ENCODE assay signal across 8 mouse cellular contexts in the genomic region with DNA sequence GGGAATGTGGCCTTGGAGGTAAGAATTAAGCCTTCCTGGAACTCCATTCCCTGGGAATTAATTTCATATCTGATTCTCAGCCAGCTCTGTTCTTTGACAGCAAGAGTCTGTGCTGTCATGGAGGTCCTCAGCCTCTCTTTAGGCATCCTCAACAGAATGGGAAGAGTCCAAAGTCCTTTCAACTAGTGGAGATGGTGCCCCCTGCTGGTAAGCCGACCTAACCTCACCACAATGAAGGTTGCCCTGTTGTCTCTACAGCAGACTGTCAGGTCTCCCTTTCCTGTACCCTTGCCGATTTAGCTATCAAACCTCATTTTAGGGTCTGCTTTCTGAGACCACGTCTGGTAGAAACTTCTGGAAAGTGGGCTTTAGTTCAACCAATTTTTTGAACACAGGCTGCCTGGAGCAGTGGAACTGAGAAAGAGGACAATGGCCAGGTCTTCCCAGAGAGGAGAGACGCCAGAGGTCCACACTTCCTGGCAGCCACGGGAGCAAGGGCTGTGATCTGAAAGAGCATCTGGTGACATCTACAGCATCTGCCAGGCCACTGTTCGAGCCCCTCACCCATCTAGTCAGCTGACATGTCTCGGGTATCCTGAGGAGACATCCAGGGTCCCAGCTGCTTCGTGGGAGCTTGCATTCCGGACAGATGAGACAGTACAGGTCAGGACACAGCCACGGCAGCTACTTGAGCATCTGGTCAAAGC. TPM values are rescaled to one million over a fixed set of nuclear protein-coding genes. Genes with fewer than 3 reads are reported as not detected.
DNase-seq lines count a peak whose midpoint lies in the region; ATAC-seq and TF ChIP-seq lines count a peak whose summit lies in the region.

No protein-coding gene starts in this region.

- H3K27ac ChIP-seq in forebrain, embryonic 12.5 days, result no peak overlapping the region
- no peak overlapping the region for H3K27ac ChIP-seq in layer of hippocampus, adult 2 months

- TF ChIP-seq CTCF in brain, embryonic 14.5 days (IDR thresholded peaks at IDR 0.05; ENCODE audit: borderline replicate concordance, extremely low read depth, insufficient read depth, insufficient read length), result peak; percentile 81
- peak; percentile 93 for TF ChIP-seq CTCF in layer of hippocampus, adult 2 months (conservative IDR thresholded peaks at IDR 0.05)

- ATAC-seq in forebrain, embryonic 12.5 days (ENCODE audit: low FRiP score), result 0 out of 2 replicates have a peak, but pooled peaks have one; percentile 57

- H3K27me3 ChIP-seq in forebrain, embryonic 12.5 days, result no peaks in the 10 kb centered on the region

- no peaks in the 10 kb centered on the region for H3K4me1 ChIP-seq in forebrain, embryonic 12.5 days

- no peaks in the 10 kb centered on the region for H3K36me3 ChIP-seq in forebrain, embryonic 12.5 days (replicated peaks)

- H3K9ac ChIP-seq in forebrain, embryonic 12.5 days, result no peak overlapping the region

- H3K4me2 ChIP-seq in forebrain, embryonic 12.5 days, result no peak overlapping the region

- no peak for TF ChIP-seq POLR2A in brain, embryonic 14.5 days (IDR thresholded peaks at IDR 0.05; ENCODE audit: borderline replicate concordance, extremely low read depth, insufficient read depth, insufficient read length, poor library complexity, severe bottlenecking)

- H3K9me3 ChIP-seq in forebrain, embryonic 12.5 days, result peaks cover 3% of the 10 kb centered on the region; the same call in 1 of the 2 replicates

- DNase-seq in ES-CJ7 (ENCODE audit: low read depth, low spot score), result peak; percentile 75
- DNase-seq in brain, embryonic 14.5 days (ENCODE audit: low read depth), result peak; percentile 83
- DNase-seq in heart, postnatal 25 days (ENCODE audit: low spot score), result peak; percentile 52
- DNase-seq in layer of hippocampus, adult 2 months (ENCODE audit: low spot score in 2 of 2), result peak; percentile 60 to 88
- DNase-seq in lung, adult 18-20 months, result peak; percentile 80 to 87
- peak; percentile 82 for DNase-seq in ovary, postnatal 36 days (ENCODE audit: low spot score)
- DNase-seq in thymus, postnatal 10 days (ENCODE audit: low spot score in 2 of 2), result peak; percentile 57 to 89

- intact Hi-C loops in heart, postnatal 25 days (cut with DNase I), result loop anchor here (1.0 to 5.0 kb wide), 3 partner anchors 55 to 136 kb away; partner anchors contain the start of gene Erfe

- 57% methylated on average over 10 of the region's 10 CpGs for WGBS in forebrain, embryonic 12.5 days

- no peak overlapping the region for H3K4me3 ChIP-seq in forebrain, embryonic 12.5 days (replicated peaks)
- no peak overlapping the region for H3K4me3 ChIP-seq in layer of hippocampus, adult 2 months

RNA-seq across cellular contexts. Expression of gene Traf3ip1, which starts 11.0 kb away (rescaled TPM):
- polyA plus RNA-seq in brain, embryonic 14.5 days (2012; rRNA removed), result 18.3 and 20.1 TPM in 2 replicates
- 12.1 and 13.9 TPM in 2 replicates for polyA plus RNA-seq in forebrain, embryonic 12.5 days (2016; fragmentation: Nextera tagmentation; extraction: Ambion mirVana)
- total RNA-seq in heart, postnatal 25 days (2021), result 1 to 10 TPM; 5.7 to 5.9 TPM
- 10 to 100 TPM; 11.0 to 13.6 TPM for total RNA-seq in layer of hippocampus, adult 2 months (2021)

RNA-seq across cellular contexts. Expression of gene Per2, which starts 24.3 kb away (rescaled TPM):
- polyA plus RNA-seq in brain, embryonic 14.5 days (2012; rRNA removed), result 8.9 and 9.4 TPM in 2 replicates
- 3.7 and 3.9 TPM in 2 replicates for polyA plus RNA-seq in forebrain, embryonic 12.5 days (2016; fragmentation: Nextera tagmentation; extraction: Ambion mirVana)
- 10 to 100 TPM in 1 of 2 experiments, 1 to 10 TPM in 1; 2.1 to 11.7 TPM for total RNA-seq in heart, postnatal 25 days (2021)
- 10 to 100 TPM; 21.2 to 27.5 TPM for total RNA-seq in layer of hippocampus, adult 2 months (2021)

RNA-seq across cellular contexts. Expression of gene Asb1, which starts 56.9 kb away (rescaled TPM):
- polyA plus RNA-seq in brain, embryonic 14.5 days (2012; rRNA removed), result 15.5 and 16.9 TPM in 2 replicates
- 17.0 and 17.1 TPM in 2 replicates for polyA plus RNA-seq in forebrain, embryonic 12.5 days (2016; fragmentation: Nextera tagmentation; extraction: Ambion mirVana)
- 10 to 100 TPM; 16.1 to 17.3 TPM for total RNA-seq in heart, postnatal 25 days (2021)
- total RNA-seq in layer of hippocampus, adult 2 months (2021), result 10 to 100 TPM; 32.4 to 40.1 TPM
